Mouse (Mus musculus): ENCODE measurements around the gene Slc1a7. TPM values are rescaled to one million over a fixed set of nuclear protein-coding genes. Genes with fewer than 3 reads are reported as not detected.

Gene Slc1a7
- polyA plus RNA-seq, 1 experiment from 2014 or later, result 0.05 TPM

Other genes with a start within 250 kb of the Slc1a7 start
- gene Lrp8, start 166.1 kb upstream of the Slc1a7 start, polyA plus RNA-seq (2015; fragmentation: Nextera tagmentation; extraction: Ambion mirVana), result 60.2 and 60.6 TPM in 2 replicates
- gene Magoh, start 88.6 kb upstream of the Slc1a7 start, polyA plus RNA-seq (2015; fragmentation: Nextera tagmentation; extraction: Ambion mirVana), result 98.8 and 117 TPM in 2 replicates
- gene 0610037L13Rik, start 78.5 kb upstream of the Slc1a7 start, polyA plus RNA-seq (2015; fragmentation: Nextera tagmentation; extraction: Ambion mirVana), result 94.0 and 95.2 TPM in 2 replicates
- gene Cpt2, start 44.7 kb upstream of the Slc1a7 start, polyA plus RNA-seq (2015; fragmentation: Nextera tagmentation; extraction: Ambion mirVana), result 16.2 and 17.7 TPM in 2 replicates
- gene Podn, start 128.1 kb downstream of the Slc1a7 start, polyA plus RNA-seq (2015; fragmentation: Nextera tagmentation; extraction: Ambion mirVana), result 0.69 and 0.83 TPM in 2 replicates
- 218 and 220 TPM in 2 replicates for gene Scp2, start 176.7 kb downstream of the Slc1a7 start, polyA plus RNA-seq (2015; fragmentation: Nextera tagmentation; extraction: Ambion mirVana)
- 11.4 and 12.7 TPM in 2 replicates for gene Echdc2, start 197.1 kb downstream of the Slc1a7 start, polyA plus RNA-seq (2015; fragmentation: Nextera tagmentation; extraction: Ambion mirVana)
- gene Zyg11a, start 249.7 kb downstream of the Slc1a7 start, polyA plus RNA-seq (2015; fragmentation: Nextera tagmentation; extraction: Ambion mirVana), result 0.06 and 0.10 TPM in 2 replicates